Mouse (Mus musculus): Measurements from ENCODE around the gene Map4. TPM values are rescaled to one million over a fixed set of nuclear protein-coding genes. Genes with fewer than 3 reads are reported as not detected.

The Map4 gene
- 68.4 TPM for polyA plus RNA-seq (2017; shearing (Covaris generic))

DNA sequence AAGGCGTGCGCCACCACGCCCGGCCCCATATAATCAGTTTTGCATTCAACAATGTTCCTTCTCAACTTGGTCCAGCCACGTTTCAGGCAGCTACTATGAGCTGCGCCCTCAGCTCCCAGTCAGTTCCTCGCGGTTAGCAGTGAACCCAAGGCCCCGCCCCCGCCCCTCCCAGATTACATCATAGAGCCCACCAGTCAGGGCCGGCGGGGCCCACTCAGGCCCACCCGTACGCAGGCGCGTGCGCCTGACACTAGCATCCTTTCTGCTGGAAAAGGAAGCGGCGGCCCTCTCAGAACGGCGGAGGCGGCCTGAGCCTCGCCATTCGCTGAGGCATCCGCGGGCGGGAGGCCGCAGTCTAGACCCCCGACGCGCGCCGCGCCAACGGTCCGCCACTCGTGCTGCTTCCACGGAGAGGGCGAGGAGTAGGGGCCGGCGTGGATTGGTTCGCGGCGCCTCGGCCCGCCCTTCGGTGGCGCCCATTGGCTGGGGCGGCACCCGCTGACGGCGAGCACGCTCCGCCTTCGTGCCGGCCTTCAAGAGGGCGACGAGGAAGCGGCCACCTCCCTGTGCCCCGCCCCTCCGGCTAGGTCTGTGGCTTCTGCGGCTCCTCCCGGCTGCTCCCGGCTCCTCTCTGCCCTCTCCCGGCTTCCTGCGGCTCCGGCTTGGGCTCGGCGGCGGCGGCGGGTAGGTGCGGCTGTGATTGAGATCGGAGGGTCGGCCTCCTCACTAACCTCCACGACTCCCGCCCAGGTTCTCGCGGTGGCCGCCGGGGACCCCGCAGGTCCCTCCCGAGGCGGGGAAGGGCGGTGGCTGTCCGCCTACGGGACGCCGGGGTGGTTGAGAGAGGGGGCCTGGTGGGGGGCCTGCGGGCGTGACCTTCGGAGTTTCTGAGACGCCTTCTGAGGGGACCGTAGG lies at the start of gene Map4:
Gene Map4 (plus strand): TSS at position 204 of the 915 bp plus-strand sequence.

DNA sequence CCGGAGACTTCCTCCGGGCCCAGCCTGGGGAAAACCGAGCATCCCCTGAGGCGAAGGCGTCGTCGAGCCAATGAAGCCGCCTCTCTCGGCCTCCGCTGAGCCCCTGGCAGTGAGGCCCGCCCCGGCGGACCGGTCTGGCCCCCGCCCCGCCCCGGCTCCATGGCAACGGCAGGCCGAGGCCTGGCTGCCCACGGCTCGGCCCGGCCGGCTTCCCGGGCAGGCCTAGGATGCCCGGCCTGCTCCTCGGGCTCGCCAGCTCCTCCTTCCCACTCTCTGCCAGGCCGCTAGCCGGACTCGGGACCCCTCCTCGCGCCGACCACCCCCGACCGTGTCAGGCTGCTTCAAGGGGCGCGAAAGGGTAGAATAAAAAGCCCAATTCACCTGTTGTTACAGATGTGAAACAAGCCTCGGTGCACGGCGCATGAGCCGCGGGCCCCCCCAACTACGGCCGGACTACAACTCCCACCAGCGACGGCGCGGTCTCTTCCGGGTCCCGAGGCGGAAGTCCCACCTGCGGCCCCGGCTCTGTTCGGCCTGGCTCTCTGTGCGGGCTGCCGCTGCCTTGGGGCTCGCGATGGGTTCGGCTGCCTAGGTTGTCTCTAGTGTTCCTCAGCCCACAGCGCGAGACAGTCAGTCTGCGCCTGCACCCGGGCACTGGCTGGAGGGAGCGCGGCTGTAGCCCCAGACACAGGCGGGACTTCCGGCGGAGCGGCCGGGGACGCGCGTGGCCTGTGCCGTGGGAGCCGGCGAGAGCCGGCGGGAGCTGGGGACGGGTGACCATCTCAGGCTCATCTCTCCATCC lies 185.9 kb downstream of the Map4 start, which contains the start of gene Smarcc1:
Gene Smarcc1 (plus strand): TSS at position 732 of the 802 bp plus-strand sequence.

DNA sequence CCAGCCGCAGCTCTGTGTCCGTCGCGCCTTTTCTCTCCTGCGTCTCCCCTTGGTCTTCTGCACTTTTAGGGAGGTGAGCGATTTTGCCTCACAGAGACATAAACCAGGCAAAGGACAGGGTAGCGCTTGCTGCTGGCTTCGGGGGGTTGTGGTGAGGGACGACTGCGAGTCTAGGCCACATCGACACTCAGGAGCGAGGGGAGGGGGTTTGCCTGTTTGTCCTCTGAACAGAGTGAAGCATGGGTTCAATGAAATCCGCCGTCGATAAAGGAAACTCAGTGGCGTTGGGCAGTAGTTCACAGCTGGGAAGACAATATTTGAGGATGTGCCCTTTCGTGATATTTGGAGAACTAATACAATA lies 186.5 kb downstream of the Map4 start, which contains the start of gene Dhx30:
Gene Dhx30 (minus strand): TSS at position 52 of the 361 bp plus-strand sequence.

Other genes starting within 250 kb of the Map4 start
- gene Fbxw18, start 228.8 kb upstream of the Map4 start, polyA plus RNA-seq (2017; shearing (Covaris generic)), result not detected
- not detected for gene Fbxw26, start 185.4 kb upstream of the Map4 start, polyA plus RNA-seq (2017; shearing (Covaris generic))
- gene Fbxw27, start 140.8 kb upstream of the Map4 start, polyA plus RNA-seq (2017; shearing (Covaris generic)), result not detected
- gene Spink8, start 119.2 kb upstream of the Map4 start, polyA plus RNA-seq (2017; shearing (Covaris generic)), result 0.62 TPM
- gene Nme6, start 98.7 kb upstream of the Map4 start, polyA plus RNA-seq (2017; shearing (Covaris generic)), result 10.0 TPM
- gene Camp, start 81.8 kb upstream of the Map4 start, polyA plus RNA-seq (2017; shearing (Covaris generic)), result not detected
- 4.8 TPM for gene Cdc25a, start 55.9 kb upstream of the Map4 start, polyA plus RNA-seq (2017; shearing (Covaris generic))
- 26.8 TPM for gene Smarcc1, start 186.2 kb downstream of the Map4 start, polyA plus RNA-seq (2017; shearing (Covaris generic))
- gene Dhx30, start 186.4 kb downstream of the Map4 start, polyA plus RNA-seq (2017; shearing (Covaris generic)), result 116 TPM

Data from effector memory CD4-positive, alpha-beta T cell, adult 7 months (primary cell).